Mouse (Mus musculus): Measurements from ENCODE around the gene Akap12. TPM values are rescaled to one million over a fixed set of nuclear protein-coding genes. Genes with fewer than 3 reads are reported as not detected.

Akap12 gene
- polyA plus RNA-seq, 1 experiment from 2014 or later, result 58.9 TPM

GRCm38 (mm10) chr10:4303558-4303957, 37.4 kb downstream of the Akap12 start:
- H3K36me3 ChIP-seq (ENCODE audit: insufficient read depth), result no peaks in the 10 kb centered on the region
- no peak for DNase-seq

GRCm38 (mm10) chr10:4323885-4324284, 57.7 kb downstream of the Akap12 start:
- Histone ChIP-seq H3K4me3 (ENCODE audit: low read depth, low read length) (no peak overlapping the region), H3K36me3 (ENCODE audit: insufficient read depth) (no peaks in the 10 kb centered on the region), H3K4me2 (no peak overlapping the region), H3K9me3 (ENCODE audit: low read depth, low read length) (no peaks in the 10 kb centered on the region), H3K27me3 (ENCODE audit: insufficient read depth, low read length) (no peaks in the 10 kb centered on the region), H3K9ac (no peak overlapping the region), H3K4me1 (ENCODE audit: insufficient read depth) (peaks cover 10% of the 10 kb centered on the region; the same call in 1 of the 2 replicates), H3K27ac (ENCODE audit: low read depth) (no peak overlapping the region)
- no peak for ATAC-seq (ENCODE audit: insufficient read depth)
- 73% methylated on average over 8 of the region's 8 CpGs for WGBS
- no peak for DNase-seq
- no peak for TF ChIP-seq CTCF (IDR thresholded peaks at IDR 0.05; ENCODE audit: low read depth)

More at GRCm38 (mm10) chr10:4303558-4303957, 37.4 kb downstream of the Akap12 start:
- H3K9me3 ChIP-seq (ENCODE audit: low read depth, low read length), result no peaks in the 10 kb centered on the region
- H3K27me3 ChIP-seq (ENCODE audit: insufficient read depth, low read length), result no peaks in the 10 kb centered on the region
- H3K9ac ChIP-seq, result no peak overlapping the region
- no peak for ATAC-seq (ENCODE audit: insufficient read depth)
- TF ChIP-seq CTCF (IDR thresholded peaks at IDR 0.05; ENCODE audit: low read depth), result no peak
- no peak overlapping the region for H3K27ac ChIP-seq (ENCODE audit: low read depth)
- H3K4me2 ChIP-seq, result no peak overlapping the region
- H3K4me3 ChIP-seq (ENCODE audit: low read depth, low read length), result no peak overlapping the region
- no peaks in the 10 kb centered on the region for H3K4me1 ChIP-seq (ENCODE audit: insufficient read depth)
- WGBS, result 51% methylated on average over 5 of the region's 5 CpGs

- no peak for TF ChIP-seq CTCF (IDR thresholded peaks at IDR 0.05; ENCODE audit: low read depth)
- Histone ChIP-seq H3K9ac (no peak overlapping the region), H3K4me3 (ENCODE audit: low read depth, low read length) (no peak overlapping the region), H3K9me3 (ENCODE audit: low read depth, low read length) (no peaks in the 10 kb centered on the region), H3K27ac (ENCODE audit: low read depth) (peak overlapping the region; percentile 71), H3K4me1 (ENCODE audit: insufficient read depth) (peaks cover 10% of the 10 kb centered on the region; the same call in 1 of the 2 replicates), H3K4me2 (peak overlapping the region; percentile 4; the same call in 1 of the 2 replicates), H3K27me3 (ENCODE audit: insufficient read depth, low read length) (no peaks in the 10 kb centered on the region), H3K36me3 (ENCODE audit: insufficient read depth) (no peaks in the 10 kb centered on the region)
- 10% methylated on average over 5 of the region's 5 CpGs for WGBS
- ATAC-seq (ENCODE audit: insufficient read depth), result peak; percentile 77; the same call in 1 of the 2 replicates
- peak; percentile 89 for DNase-seq
Measured at GRCm38 (mm10) chr10:4325562-4325961, 59.4 kb downstream of the Akap12 start.

GRCm38 (mm10) chr10:4327716-4328115, 61.5 kb downstream of the Akap12 start:
- WGBS, result 91% methylated on average over 1 of the region's 1 CpGs
- no peak for DNase-seq
- H3K9ac ChIP-seq, result no peak overlapping the region
- H3K4me1 ChIP-seq (ENCODE audit: insufficient read depth), result peaks cover 10% of the 10 kb centered on the region; the same call in 1 of the 2 replicates
- no peak overlapping the region for H3K27ac ChIP-seq (ENCODE audit: low read depth)
- TF ChIP-seq CTCF (IDR thresholded peaks at IDR 0.05; ENCODE audit: low read depth), result no peak
- H3K36me3 ChIP-seq (ENCODE audit: insufficient read depth), result no peaks in the 10 kb centered on the region
- no peak for ATAC-seq (ENCODE audit: insufficient read depth)
- no peaks in the 10 kb centered on the region for H3K27me3 ChIP-seq (ENCODE audit: insufficient read depth, low read length)
- no peak overlapping the region for H3K4me2 ChIP-seq
- no peak overlapping the region for H3K4me3 ChIP-seq (ENCODE audit: low read depth, low read length)
- no peaks in the 10 kb centered on the region for H3K9me3 ChIP-seq (ENCODE audit: low read depth, low read length)

- ATAC-seq (ENCODE audit: insufficient read depth), result no peak
- H3K36me3 ChIP-seq (ENCODE audit: insufficient read depth), result no peaks in the 10 kb centered on the region
- no peaks in the 10 kb centered on the region for H3K27me3 ChIP-seq (ENCODE audit: insufficient read depth, low read length)
- H3K9ac ChIP-seq, result no peak overlapping the region
- H3K27ac ChIP-seq (ENCODE audit: low read depth), result no peak overlapping the region
- H3K4me1 ChIP-seq (ENCODE audit: insufficient read depth), result peaks cover 4% of the 10 kb centered on the region; the same call in 1 of the 2 replicates
- no peak overlapping the region for H3K4me2 ChIP-seq
- H3K4me3 ChIP-seq (ENCODE audit: low read depth, low read length), result no peak overlapping the region
- H3K9me3 ChIP-seq (ENCODE audit: low read depth, low read length), result no peaks in the 10 kb centered on the region
- 54% methylated on average over 7 of the region's 7 CpGs for WGBS
- DNase-seq, result no peak
- no peak for TF ChIP-seq CTCF (IDR thresholded peaks at IDR 0.05; ENCODE audit: low read depth)
Measured at GRCm38 (mm10) chr10:4332228-4332979, 66.2 kb downstream of the Akap12 start.

- Histone ChIP-seq H3K4me2 (peak overlapping the region; percentile 68), H3K4me3 (ENCODE audit: low read depth, low read length) (no peak overlapping the region), H3K27ac (ENCODE audit: low read depth) (no peak overlapping the region), H3K9me3 (ENCODE audit: low read depth, low read length) (no peaks in the 10 kb centered on the region), H3K36me3 (ENCODE audit: insufficient read depth) (no peaks in the 10 kb centered on the region), H3K4me1 (ENCODE audit: insufficient read depth) (peaks cover 4% of the 10 kb centered on the region; the same call in 1 of the 2 replicates), H3K9ac (no peak overlapping the region), H3K27me3 (ENCODE audit: insufficient read depth, low read length) (no peaks in the 10 kb centered on the region)
- no peak for ATAC-seq (ENCODE audit: insufficient read depth)
- DNase-seq, result peak; percentile 87
- 17% methylated on average over 8 of the region's 8 CpGs for WGBS
- TF ChIP-seq CTCF (IDR thresholded peaks at IDR 0.05; ENCODE audit: low read depth), result peak; percentile 86
Measured at GRCm38 (mm10) chr10:4333319-4333718, 67.1 kb downstream of the Akap12 start.

- Histone ChIP-seq H3K4me2 (peak overlapping the region; percentile 68), H3K4me1 (ENCODE audit: insufficient read depth) (peaks cover 4% of the 10 kb centered on the region; the same call in 1 of the 2 replicates), H3K4me3 (ENCODE audit: low read depth, low read length) (peak overlapping the region; percentile 54), H3K9ac (peak overlapping the region; percentile 49), H3K27me3 (ENCODE audit: insufficient read depth, low read length) (no peaks in the 10 kb centered on the region), H3K27ac (ENCODE audit: low read depth) (peak overlapping the region; percentile 81), H3K36me3 (ENCODE audit: insufficient read depth) (no peaks in the 10 kb centered on the region), H3K9me3 (ENCODE audit: low read depth, low read length) (no peaks in the 10 kb centered on the region)
- DNase-seq (peak; percentile 92), ATAC-seq (ENCODE audit: insufficient read depth) (peak; percentile 92)
- 3% methylated on average over 27 of the region's 27 CpGs for WGBS
- no peak for TF ChIP-seq CTCF (IDR thresholded peaks at IDR 0.05; ENCODE audit: low read depth)
Measured at GRCm38 (mm10) chr10:4334039-4334683, 68.0 kb downstream of the Akap12 start.

Data from lung, embryonic 14.5 days (tissue).